Mouse (Mus musculus): ENCODE measurements around the gene Tuba3a.
A peak's percentile ranks its signal among the peaks of the same experiment; 100 is the strongest.
"Not testable (repeated sequence)": the region's sequence is repeated elsewhere in the genome, so short reads cannot be mapped to it uniquely, and the experiment has no call there.

Tuba3a gene

GRCm38 (mm10) chr6:125267469-125267868 lies 18.4 kb downstream of the Tuba3a start:
- no peak for DNase-seq (ENCODE audit: inconsistent age in 2 of 2, low spot score in 1 of 2)

DNA sequence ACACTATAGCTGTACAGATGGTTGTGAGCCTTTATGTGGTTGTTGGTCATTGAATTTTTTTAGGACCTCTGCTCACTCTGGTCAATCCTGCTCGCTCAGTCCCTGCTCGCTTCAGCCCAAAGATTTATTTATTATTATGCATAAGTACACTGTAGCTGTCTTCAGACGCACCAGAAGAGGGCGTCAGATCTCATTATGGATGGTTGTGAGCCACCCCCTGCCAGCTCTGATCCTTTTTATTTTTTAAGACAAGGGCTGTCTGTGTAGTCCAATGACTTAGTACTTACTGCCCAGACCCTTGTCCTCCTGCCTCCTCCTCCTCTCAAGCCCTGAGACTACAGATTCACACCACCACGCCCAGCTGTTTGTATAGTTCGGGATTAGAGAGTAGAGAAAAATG lies 19.2 kb downstream of the Tuba3a start:
- not testable (repeated sequence) for DNase-seq (ENCODE audit: inconsistent age in 2 of 2, low spot score in 1 of 2)

DNA sequence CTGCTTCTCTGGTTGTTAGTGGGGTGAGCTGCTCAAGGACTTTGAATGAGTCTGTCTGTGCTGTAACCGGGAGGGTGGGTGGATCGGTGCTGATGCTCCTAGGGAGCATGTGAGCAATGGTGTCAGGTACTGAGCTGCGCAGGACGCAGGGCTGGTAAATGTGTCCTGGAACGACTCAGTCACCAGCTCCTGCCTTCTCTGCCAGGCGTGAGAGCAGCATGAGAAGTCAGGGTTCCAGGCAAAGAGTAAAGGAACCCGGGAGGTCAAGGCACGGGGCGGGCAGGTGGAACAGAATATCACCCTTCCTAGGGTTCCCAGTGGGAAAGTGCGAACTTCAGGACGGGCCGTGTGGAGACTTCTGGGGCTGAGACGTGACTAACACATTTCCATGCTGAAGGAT lies 19.8 kb downstream of the Tuba3a start:
- no peak for DNase-seq (ENCODE audit: inconsistent age in 2 of 2, low spot score in 1 of 2)

DNA sequence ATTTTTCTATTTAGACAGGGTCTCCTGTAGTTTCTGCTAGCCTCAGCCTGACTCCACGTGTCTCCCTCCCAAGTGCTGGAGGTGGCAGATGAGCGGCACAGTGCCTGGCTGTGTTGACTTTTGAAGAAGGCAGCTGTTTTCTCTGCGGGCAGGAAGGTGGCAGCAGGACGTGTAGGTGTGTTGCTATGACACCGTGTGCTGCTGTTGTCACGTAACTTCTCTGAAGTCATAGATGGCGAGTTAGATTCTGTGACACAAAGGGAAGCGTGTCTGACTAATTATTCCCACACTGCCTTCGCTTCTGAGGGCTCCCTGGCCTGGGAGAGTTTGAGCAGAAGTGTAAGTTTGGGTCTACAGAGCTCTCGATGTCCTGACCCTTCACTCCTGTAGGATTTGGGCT lies 20.6 kb downstream of the Tuba3a start:
- DNase-seq (ENCODE audit: inconsistent age in 2 of 2, low spot score in 1 of 2): no peak

- DNase-seq (ENCODE audit: inconsistent age in 2 of 2, low spot score in 1 of 2): no peak
Observed at GRCm38 (mm10) chr6:125264219-125264618, 21.6 kb downstream of the Tuba3a start.

DNA sequence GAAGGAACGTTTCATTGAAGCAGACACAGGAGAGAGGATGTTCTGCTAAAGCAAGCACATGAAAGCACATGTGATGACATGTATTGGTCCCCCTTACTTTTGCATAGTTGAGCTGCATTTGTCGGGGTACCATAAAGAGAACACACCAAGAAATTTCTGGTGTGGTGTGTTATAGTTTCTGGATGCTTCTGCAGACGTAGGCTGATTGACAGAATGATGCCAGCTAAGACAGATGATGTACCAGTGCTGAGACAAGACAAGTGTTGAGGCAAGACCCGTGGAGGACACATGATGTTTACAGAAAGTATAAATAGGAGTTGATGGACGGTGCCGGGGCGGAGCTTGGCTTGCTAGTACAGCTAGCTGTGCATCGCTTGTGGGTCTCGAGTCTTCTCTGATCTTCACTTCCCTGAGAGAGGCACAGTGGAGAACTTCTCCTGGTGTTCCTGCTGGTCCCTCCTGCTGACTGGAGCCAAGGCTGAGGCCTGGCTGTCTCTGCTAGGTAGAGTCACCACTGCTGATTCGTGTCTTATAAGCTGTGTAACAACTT lies 25.8 kb downstream of the Tuba3a start:
- DNase-seq (ENCODE audit: inconsistent age in 2 of 2, low spot score in 1 of 2): no peak

DNA sequence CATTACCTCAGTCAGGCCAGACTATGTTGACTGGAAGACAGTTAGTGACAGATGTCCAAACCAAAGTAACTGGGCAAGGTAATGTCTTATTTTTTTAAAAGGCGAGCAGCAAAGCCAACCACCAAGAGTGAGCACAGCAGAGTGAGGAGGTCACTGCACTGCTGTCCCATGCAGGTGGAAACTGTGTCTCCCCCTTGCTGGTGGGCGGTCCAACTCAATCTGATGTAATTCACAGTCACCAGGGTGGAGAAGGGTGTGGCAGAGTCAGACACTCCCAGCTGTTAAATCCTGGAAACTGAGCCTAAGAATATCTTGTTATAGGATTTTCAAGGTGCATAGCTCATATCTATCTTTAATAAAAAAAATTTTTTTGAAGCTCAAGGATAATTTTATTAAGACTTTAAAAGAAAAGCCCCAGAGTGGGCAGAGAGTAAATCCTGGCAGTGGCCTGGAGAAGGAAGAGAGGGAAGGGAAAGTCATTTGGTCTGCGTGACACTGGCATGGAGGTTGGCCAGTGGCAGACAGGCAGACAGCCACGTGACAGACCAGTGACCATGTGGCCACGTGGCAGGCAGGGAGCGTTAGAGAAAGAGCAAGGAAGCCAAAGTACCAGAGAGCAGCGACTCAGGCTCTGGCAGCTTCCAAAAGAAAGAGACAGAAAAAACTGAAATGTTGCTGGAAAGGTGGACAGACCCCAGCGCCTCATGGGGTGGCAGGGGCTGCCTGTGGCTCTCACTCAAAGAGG lies 29.4 kb downstream of the Tuba3a start:
- peak; percentile 43 to 76 for DNase-seq (ENCODE audit: inconsistent age in 2 of 2, low spot score in 1 of 2)

DNA sequence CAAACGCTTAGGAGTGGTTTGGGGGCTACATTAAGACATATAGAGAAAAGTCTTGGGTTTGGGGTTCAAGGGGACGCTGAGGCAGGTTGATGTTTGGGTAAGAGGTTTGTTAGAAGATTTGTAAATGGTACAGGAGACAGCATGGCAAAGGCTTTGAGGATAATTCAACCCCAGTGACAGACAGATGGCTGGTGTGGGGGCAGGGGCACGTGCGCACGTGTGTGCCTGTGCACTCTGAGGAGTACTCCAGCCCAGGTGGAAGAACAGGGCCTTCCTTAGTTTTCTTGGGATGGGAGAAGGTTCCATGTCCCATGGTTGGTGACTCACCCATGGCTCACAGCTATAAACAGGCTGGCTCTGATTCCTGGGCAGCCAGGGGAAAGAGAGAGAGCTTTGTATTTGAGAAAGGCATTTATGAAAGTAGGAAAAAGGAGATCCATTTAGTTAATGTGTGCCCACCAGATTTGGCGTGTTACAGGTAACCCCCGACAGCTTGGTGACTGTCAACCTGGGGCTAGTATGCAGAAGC lies 30.3 kb downstream of the Tuba3a start:
- no peak for DNase-seq (ENCODE audit: inconsistent age in 2 of 2, low spot score in 1 of 2)

GRCm38 (mm10) chr6:125253863-125254715 lies 31.8 kb downstream of the Tuba3a start:
- peak in 1 of 2 experiments; percentile 35 for DNase-seq (ENCODE audit: inconsistent age in 2 of 2, low spot score in 1 of 2)

- no peak for DNase-seq (ENCODE audit: inconsistent age in 2 of 2, low spot score in 1 of 2)
Observed at GRCm38 (mm10) chr6:125252711-125253110, 33.1 kb downstream of the Tuba3a start.

GRCm38 (mm10) chr6:125252285-125252684 lies 33.6 kb downstream of the Tuba3a start:
- no peak for DNase-seq (ENCODE audit: inconsistent age in 2 of 2, low spot score in 1 of 2)

GRCm38 (mm10) chr6:125244551-125244950 lies 41.3 kb downstream of the Tuba3a start:
- DNase-seq (ENCODE audit: inconsistent age in 2 of 2, low spot score in 1 of 2): no peak

- DNase-seq (ENCODE audit: inconsistent age in 2 of 2, low spot score in 1 of 2): no peak
Observed at GRCm38 (mm10) chr6:125241566-125241965, 44.3 kb downstream of the Tuba3a start.

DNA sequence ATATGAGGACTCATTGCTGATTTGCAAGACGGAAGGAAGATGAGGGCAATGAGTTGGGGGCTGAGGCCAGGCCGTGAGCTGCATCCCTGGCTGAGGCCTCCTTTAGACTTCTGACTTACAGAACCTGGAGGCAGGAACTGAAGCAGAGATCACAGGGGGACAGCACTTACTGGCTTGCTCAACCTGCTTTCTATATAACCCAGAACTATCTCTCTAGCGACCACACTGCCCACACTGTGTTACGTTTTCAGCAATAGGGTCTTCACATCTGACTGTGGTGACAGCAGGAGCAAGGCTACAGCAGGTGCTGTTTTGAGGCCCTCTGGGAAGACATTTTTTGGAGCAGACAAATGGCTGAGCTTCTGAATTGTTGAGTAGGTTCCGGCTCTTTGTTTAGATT lies 45.2 kb downstream of the Tuba3a start:
- no peak for DNase-seq (ENCODE audit: inconsistent age in 2 of 2, low spot score in 1 of 2)

DNA sequence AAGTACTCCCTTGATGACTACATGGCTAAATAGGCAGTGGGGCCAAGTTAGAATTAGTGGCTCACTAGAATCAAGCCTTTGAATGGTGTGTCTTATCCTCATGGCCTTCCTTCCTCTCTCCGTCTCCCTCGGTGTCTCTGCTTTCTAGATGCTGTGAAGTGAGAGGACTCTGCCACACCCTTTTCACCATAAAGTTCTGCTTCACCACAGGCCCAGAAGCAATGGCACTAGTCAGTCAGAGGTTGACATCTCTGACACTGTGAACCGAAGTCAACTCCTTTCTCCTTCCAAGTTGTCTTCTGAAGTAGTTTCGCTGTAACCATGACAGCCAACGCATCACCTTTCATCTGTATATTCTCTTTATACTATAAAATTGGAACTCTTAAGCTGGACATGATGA lies 46.3 kb downstream of the Tuba3a start:
- no peak for DNase-seq (ENCODE audit: inconsistent age in 2 of 2, low spot score in 1 of 2)

DNA sequence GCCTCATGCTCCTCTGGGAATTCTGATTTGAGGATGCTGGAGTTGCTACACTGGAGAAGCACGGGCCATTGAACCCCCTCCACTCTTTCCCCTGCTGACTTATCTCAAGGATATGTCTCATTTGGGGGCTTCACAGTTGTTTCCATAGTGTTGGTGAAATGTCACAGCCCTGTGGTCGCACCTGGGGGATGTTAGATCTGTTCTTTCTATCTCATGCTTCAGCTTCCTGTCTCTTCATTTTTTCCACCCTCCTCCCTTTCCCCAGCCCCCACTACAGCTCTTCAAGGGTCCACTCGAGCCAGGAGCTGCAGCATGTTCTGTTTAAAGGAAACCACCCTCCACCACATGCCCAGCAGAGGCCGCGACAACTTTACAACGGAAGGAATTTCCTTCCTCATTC lies 47.4 kb downstream of the Tuba3a start:
- no peak for DNase-seq (ENCODE audit: inconsistent age in 2 of 2, low spot score in 1 of 2)

DNA sequence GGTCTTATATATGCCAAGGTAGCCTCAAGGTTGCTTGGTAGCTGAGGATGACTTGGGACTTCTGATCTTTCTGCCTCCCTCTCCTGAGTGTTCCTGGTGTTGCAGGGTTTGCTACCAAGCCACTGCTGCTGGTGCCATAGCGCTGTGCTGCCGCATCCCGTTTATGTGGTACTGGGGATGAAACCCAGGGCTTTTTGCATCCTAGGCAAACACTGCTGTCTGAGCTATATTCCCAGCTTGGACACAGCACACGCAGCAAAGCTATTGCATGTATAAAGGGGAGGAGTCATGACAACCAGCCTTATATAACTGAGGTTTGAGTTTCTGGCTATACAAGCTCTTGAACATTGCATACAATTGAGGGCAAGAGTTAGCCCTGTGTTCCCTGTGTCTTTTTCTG lies 48.4 kb downstream of the Tuba3a start:
- no peak for DNase-seq (ENCODE audit: inconsistent age in 2 of 2, low spot score in 1 of 2)

- DNase-seq (ENCODE audit: inconsistent age in 2 of 2, low spot score in 1 of 2): no peak
Observed at GRCm38 (mm10) chr6:125236782-125237181, 49.1 kb downstream of the Tuba3a start, which contains the start of gene Cd27. TSS of gene Cd27 (minus strand) at chr6:125237010.

DNA sequence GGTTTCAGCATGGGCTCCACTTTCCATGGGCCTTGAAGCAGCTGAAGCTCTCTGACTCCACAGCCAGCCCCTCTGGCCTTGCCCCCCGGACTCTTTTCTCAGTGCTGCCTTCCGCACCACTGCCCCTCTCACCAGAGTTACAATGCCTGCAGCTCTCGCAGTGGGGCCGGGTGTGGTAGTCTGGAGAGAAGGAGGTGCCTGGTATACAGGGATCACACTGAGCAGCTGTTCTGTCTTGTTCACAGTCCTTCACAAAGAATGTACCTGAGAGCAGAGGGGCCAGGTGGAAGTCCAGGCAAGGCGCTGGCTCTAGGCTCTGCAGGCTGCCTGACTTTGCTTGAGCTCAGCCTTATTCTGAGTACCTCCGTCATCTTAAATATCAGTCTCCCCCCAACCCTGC lies 49.5 kb downstream of the Tuba3a start:
- DNase-seq (ENCODE audit: inconsistent age in 2 of 2, low spot score in 1 of 2): no peak

DNA sequence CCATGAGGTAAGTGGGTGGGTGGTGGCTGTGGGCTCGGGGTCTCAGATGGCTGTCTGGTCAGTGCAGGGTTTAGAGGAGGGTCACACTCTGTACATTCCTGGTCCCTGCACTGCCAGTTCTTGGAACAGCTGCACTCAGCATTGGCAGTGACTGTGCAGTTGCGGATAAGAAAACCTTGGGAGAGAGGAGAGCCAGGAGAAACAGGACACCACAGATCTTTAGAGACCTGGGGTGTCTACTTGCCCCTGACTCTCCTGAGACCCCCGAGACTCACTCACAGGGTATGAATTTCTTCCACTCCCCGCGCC lies 51.4 kb downstream of the Tuba3a start:
- no peak for DNase-seq (ENCODE audit: inconsistent age in 2 of 2, low spot score in 1 of 2)

- peak; percentile 20 to 48 for DNase-seq (ENCODE audit: inconsistent age in 2 of 2, low spot score in 1 of 2)
Observed at GRCm38 (mm10) chr6:125233816-125234519, 51.9 kb downstream of the Tuba3a start.
